Mouse (Mus musculus): ENCODE measurements around the gene Syngr3.

- TF ChIP-seq CTCF (IDR thresholded peaks at IDR 0.05; ENCODE audit: low read depth) = peak; percentile 100
- TF ChIP-seq EP300 (IDR thresholded peaks at IDR 0.05; ENCODE audit: low read depth) = no peak
Observed at GRCm38 (mm10) chr17:24724184-24724583, 34.4 kb upstream of the Syngr3 start, which contains the start of gene Ndufb10.
